Mouse (Mus musculus): ENCODE data around the gene Gcm2.

The Gcm2 gene

GRCm38 (mm10) chr13:41110935-41111334 is at the start of gene Gcm2:
Gcm2 (minus strand) TSS chr13:41111035.
- no peak for DNase-seq (ENCODE audit: low spot score in 2 of 2)

- DNase-seq (ENCODE audit: low spot score in 2 of 2) = no peak
Measured at GRCm38 (mm10) chr13:41158426-41158825, 47.6 kb upstream of the Gcm2 start.

GRCm38 (mm10) chr13:41153146-41153545 is 42.3 kb upstream of the Gcm2 start:
- DNase-seq (ENCODE audit: low spot score in 2 of 2) = no peak

- DNase-seq (ENCODE audit: low spot score in 2 of 2) = peak in 1 of 2 experiments; percentile 28
Measured at GRCm38 (mm10) chr13:41146271-41146670, 35.4 kb upstream of the Gcm2 start.

DNA sequence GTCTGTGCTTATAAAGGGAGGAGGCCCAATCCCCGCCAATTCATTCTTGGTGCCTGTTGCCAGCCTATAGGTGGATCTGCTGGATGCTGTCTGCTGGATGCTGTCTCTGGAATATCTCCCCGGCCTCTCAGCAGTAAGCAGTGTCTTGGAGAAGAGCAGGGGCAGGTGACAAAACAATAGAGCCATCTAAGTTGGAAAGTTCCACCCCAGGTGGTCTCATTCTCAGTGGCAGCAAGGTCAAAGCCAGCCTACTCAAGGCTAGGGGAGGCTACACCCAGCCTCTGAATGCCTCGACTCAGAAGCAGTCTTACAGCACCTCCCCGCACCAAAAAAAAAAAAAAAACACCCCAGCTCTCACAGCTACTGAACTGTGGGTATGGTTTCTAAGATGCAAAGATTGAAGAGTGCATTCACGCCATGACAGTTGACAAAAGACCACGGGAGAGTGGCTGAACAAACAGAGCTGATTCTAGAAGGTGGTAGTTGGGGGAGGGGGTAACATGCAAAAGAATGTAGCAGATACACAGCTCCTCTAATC is 34.7 kb upstream of the Gcm2 start:
- DNase-seq (ENCODE audit: low spot score in 2 of 2) = no peak

DNA sequence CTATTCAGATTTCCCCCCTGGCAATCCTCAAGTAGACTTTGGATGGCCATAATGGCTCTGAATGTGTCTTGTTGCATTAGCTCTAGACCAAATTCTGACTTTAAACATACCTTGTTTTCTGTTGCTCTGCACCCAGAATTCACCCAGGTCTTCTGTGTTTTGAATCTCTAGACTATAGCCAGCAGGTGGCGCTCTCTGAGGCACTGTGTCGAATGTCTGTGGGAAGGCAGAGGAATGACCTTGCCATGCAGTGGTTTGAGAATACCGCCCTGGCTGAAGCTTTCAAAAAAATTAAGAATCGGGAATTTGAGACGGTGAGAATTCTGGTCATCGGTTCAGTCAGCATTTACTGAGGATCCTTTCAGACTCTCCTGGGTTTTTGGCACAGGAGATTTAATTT is 24.1 kb upstream of the Gcm2 start:
- peak in 1 of 2 experiments; percentile 14 for DNase-seq (ENCODE audit: low spot score in 2 of 2)

DNA sequence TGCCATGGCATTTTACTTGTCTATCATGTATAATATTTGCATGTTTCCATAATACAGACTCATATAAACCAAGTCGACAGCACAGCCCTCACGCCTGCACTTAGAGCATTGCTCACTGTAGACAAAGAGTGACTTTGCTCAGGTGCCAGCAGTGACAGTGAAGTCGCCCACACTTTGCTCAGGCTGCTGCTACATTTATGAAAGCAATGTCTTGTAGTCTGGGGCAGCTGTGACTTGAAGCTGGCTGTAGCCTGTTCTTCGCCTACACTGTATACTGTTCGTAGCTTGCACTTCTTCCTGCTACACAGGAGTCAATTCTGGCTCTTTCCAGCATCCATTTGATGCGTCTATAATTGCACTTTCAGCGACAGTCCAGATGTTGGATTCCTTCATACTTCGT is 18.2 kb upstream of the Gcm2 start:
- no peak for DNase-seq (ENCODE audit: low spot score in 2 of 2)

GRCm38 (mm10) chr13:41128326-41128725 is 17.5 kb upstream of the Gcm2 start:
- DNase-seq (ENCODE audit: low spot score in 2 of 2) = no peak

- no peak for DNase-seq (ENCODE audit: low spot score in 2 of 2)
Measured at GRCm38 (mm10) chr13:41123666-41124225, 12.9 kb upstream of the Gcm2 start.

GRCm38 (mm10) chr13:41119152-41119945 is 8.5 kb upstream of the Gcm2 start:
- DNase-seq (ENCODE audit: low spot score in 2 of 2) = no peak

DNA sequence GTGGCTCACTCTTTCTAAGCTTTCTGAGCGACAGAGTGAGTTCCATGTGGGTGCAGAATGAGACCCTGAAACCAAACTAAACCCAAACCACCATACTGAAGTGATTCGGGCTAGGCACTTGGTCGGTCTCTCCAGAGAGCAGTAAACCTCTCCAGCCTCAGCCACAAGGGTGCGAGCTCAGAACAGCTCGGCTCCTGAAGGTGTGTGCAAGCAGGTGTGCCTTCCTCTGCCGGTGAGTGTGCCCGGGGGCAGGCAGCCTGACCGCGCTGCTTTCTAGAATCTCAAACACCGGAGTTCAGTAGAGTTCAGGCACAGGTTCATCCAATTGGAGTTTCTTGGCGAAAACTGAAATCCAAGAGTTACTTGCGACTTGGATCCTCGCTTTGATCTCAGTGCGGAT is 3.1 kb upstream of the Gcm2 start, which contains the start of gene Sycp2l:
TSS of gene Sycp2l (plus strand) at position 368 of the 400 bp plus-strand sequence.
- DNase-seq (ENCODE audit: low spot score in 2 of 2) = no peak

DNA sequence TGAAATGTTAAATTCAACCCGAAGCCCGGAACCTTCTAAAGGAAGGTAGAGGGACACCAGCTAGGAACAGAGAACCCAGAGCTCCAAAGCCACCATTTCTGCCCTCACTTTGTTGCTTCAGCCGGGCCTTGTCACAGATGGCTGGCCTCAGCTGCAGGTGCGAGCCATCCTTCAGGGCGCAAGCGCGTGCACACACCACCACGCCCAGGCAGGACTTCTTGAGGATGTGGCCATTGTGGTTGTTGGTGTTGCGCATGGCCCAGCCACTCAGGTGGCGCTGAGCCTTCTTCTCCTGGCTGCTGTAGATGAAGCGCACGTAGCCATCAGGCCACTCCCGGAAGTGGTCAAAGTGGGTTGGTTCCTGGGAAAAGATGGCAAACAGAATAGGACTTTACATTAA is 5.3 kb downstream of the Gcm2 start:
- no peak for DNase-seq (ENCODE audit: low spot score in 2 of 2)

DNA sequence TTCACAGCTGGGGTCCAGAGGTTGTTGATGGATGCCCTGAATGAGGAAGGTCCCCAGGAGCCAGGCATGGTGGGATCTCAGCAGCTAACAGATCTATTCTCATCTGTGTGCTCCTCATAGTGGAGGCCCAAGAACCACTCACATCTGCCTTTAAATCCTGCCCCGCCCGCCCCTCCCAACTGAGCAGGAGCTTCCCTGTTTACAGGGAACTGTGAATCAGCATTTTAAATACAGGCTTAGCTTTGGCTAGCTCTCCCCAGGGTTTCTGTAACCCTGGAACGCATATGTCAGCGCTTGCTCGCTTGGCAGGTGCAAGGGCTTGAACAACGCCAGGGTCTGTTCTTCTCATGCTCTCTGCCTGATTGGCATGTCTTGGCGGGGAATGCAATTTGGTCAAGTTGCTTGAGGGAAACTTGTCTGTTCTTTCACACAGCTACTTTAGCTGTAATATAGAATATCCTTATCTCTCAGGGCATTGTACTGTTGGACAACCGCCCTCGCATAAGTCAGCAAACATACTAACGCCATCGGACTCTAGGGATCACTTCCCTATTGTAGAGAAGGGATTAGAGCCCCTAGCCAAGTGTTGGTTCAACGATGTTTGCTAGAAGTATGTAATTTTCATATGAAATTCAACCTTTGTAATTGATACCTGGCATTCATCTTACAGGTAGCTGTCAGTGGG is 6.9 kb downstream of the Gcm2 start:
- DNase-seq (ENCODE audit: low spot score in 2 of 2) = no peak

GRCm38 (mm10) chr13:41100031-41100430 is 10.8 kb downstream of the Gcm2 start:
- DNase-seq (ENCODE audit: low spot score in 2 of 2) = no peak

- DNase-seq (ENCODE audit: low spot score in 2 of 2) = no peak
Measured at GRCm38 (mm10) chr13:41098325-41098724, 12.5 kb downstream of the Gcm2 start.

DNA sequence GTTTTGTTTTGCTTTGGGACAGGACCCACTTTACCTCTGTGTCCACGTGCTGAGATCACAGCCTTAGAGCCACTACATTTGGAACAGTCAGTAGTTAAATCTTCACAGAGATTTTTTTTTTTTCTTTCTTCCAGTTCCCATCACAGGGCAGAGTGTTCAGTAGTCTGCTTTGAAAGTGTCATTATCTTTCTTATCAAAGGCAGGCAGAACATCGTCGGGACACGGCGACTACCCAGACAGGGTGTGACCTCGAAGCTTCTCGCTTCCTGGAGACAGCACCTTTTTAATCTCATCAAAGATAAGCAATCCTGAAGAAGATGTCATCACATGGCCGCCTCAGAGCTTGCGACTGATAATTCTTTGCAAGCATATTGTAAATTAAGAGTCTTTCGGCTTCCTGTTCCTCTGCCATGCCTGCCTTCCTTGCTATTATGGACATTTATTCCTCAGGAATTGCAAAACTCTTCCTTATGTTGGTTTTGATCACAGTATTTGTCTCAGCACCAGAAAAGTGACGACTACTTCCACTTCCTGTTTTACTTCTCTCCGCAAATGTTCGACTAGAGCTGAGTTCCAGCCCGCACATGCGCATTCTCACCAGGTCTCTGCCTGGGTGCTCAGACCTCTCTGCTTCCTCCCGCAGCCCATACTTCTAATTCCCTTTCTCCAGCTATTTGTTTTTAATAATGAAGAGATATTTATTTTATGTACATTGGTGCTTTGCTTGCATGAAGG is 13.3 kb downstream of the Gcm2 start:
- DNase-seq (ENCODE audit: low spot score in 2 of 2) = no peak

GRCm38 (mm10) chr13:41094160-41094559 is 16.7 kb downstream of the Gcm2 start:
- no peak for DNase-seq (ENCODE audit: low spot score in 2 of 2)

- DNase-seq (ENCODE audit: low spot score in 2 of 2) = no peak
Measured at GRCm38 (mm10) chr13:41091271-41091670, 19.6 kb downstream of the Gcm2 start.

DNA sequence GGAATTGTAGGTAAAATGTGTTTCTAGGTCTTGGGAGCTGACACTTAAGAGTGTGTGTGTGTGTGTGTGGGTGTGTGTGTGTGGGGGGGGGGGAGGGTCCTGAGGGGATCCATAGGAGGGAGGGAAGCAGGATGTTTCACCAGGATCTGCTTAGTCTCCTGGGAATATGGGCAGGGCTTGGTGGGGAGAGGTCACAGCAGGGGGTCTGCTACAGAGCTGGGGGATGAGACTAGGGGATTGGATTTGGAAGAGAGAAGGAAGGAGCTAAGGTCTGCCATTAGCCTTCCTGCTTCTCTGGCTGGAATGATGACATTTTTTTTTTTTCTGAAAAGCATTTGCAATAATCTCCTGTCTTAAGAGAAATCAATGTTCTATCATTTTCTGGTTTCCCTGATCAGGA is 22.1 kb downstream of the Gcm2 start:
- DNase-seq (ENCODE audit: low spot score in 2 of 2) = no peak

- no peak for DNase-seq (ENCODE audit: low spot score in 2 of 2)
Measured at GRCm38 (mm10) chr13:41085140-41085539, 25.7 kb downstream of the Gcm2 start.

DNA sequence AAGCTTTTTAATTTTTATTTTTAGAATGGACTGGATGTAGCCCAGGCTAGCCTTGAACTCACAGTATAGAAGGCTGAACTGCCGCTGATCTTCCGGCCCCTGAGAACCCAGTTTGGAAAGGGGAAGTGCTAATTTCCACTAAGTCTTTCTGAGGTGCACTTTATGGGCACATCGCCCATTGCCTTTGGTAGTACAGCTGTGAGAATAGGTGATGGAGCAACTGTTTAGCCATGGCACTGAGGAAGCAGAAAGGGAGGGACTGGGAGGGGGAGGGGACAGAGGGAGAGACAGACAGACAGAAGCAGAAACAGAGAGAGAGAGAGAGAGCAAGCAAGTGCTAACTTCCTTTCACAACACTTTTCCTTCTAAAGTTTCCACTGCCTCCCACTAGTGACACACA is 26.3 kb downstream of the Gcm2 start:
- no peak for DNase-seq (ENCODE audit: low spot score in 2 of 2)

DNA sequence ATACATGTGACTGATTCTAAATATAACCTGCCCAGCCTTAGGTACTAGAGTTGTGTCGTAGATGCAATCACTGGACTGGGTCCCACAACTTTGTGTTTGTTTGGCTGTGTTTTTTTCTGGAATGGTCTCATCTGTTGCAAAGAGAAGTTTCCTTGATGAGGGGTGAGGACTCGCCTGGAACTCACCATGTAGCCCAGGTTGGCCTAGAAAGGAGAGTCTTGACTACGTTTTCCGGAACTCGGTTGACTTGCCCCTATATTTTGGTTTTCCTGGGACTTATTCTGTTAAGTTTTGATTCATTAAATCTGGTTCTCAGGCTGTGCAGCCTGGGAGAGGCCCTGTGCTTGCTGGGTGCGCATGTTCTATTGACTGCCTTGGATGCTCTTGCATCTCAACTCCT is 30.1 kb downstream of the Gcm2 start:
- no peak for DNase-seq (ENCODE audit: low spot score in 2 of 2)

All from urinary bladder, adult 18-20 months (tissue).